Mouse (Mus musculus) bone marrow macrophage, adult 2 months (primary cell): ENCODE data around the gene Vwa8.

ENCODE experiments used
- CTCF ChIP-seq: IDR thresholded peaks from 2 replicates; pipeline ENCODE4 v1.5.1; 2012; ENCODE audit warnings: low read depth, mild to moderate bottlenecking, low read length, moderate library complexity
- POLR2A ChIP-seq: IDR thresholded peaks from 2 replicates; pipeline ENCODE4 v1.6.1; 2012; ENCODE audit warnings: mild to moderate bottlenecking, low read depth, low read length, borderline replicate concordance

DNA sequence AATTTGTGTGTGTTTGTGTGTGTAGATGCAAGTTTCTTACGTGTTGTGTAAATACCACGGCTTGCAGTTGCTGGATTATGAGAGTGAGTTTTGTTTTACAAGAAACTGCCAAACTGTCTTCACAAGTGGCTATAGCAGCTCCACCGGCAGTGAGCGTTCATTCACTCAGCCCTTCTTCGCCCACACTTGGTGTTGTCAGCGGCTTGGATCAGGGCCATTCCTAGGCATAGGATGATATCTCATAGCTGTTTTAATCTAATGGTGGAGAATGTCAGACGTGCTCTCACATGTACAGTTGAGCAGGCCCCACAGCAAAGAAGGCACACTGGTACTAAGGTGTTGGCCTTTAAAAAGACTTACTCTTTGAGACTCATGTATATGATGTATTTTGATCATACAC is 328.9 kb downstream of the Vwa8 start:
- TF ChIP-seq CTCF (no peak), POLR2A (no peak)
